Mouse (Mus musculus): Measurements from ENCODE around the gene Kif16b. TPM values are rescaled to one million over a fixed set of nuclear protein-coding genes. Genes with fewer than 3 reads are reported as not detected.

Gene Kif16b
- total and polyA plus RNA-seq, 2 experiments from 2014 or later, result 2.7 to 11.5 TPM

DNA sequence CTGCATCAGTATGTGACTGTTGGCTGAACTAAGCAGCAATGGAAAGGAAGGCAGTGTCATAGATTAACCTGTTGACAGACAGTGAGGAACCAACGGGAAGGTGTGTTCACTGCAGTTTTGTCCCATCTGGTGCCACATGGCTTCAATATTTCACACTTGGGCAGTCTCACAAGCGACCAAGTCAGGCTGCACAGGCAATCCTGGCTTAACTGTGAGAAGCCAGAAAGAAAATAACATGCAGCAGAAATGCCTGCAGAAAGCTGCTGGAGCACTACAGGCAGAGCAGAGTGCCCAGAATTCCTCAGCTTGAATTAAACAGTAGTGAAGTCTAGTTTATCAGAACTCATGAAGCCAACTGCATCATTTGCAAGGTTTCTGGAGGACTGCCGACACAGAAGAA lies 192.0 kb downstream of the Kif16b start:
- peak; percentile 56 for DNase-seq (ENCODE audit: low spot score)
- no peak overlapping the region for H3K27ac ChIP-seq (ENCODE audit: low read depth, low read length)
- H3K9ac ChIP-seq (replicated peaks; ENCODE audit: low read length, poor library complexity, severe bottlenecking), result no peak overlapping the region
- no peak overlapping the region for H3K4me3 ChIP-seq (ENCODE audit: low read depth, low read length)
- H3K9me3 ChIP-seq (ENCODE audit: low read length), result no peaks in the 10 kb centered on the region
- no peak overlapping the region for H3K4me2 ChIP-seq (ENCODE audit: low read depth, low read length, poor library complexity, severe bottlenecking)
- peaks cover 8% of the 10 kb centered on the region for H3K36me3 ChIP-seq (ENCODE audit: insufficient read depth, low read length)
- no peak for ATAC-seq (ENCODE audit: low FRiP score)
- no peaks in the 10 kb centered on the region for H3K27me3 ChIP-seq (ENCODE audit: insufficient read depth, low read length)
- no peak for TF ChIP-seq CTCF (IDR thresholded peaks at IDR 0.05)
- WGBS, result 58% methylated on average over 3 of the region's 3 CpGs
- H3K4me1 ChIP-seq (ENCODE audit: insufficient read depth, low read length), result no peaks in the 10 kb centered on the region

DNA sequence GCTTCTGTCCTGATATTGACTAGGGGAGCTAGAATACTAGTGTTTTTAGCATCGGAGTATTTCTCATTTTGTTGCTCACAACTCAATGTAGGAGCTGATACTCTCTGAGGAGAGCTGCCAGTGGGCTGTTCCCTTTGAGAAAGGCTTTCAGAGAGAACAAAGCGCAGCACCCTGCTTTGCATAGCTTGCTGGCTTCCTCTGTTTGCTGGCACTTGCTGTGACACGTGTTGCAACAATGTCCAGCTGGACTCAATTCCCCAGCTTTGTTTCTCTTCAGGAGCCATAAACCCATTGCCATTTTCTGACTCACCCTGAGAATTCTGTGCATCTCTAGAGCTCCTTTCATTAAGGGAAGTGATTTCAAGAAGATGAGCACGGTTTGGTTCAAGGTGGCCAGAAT lies 200.6 kb downstream of the Kif16b start:
- peak; percentile 72 for DNase-seq (ENCODE audit: low spot score)
- Histone ChIP-seq H3K4me1 (ENCODE audit: insufficient read depth, low read length) (no peaks in the 10 kb centered on the region), H3K9ac (replicated peaks; ENCODE audit: low read length, poor library complexity, severe bottlenecking) (no peak overlapping the region), H3K4me3 (ENCODE audit: low read depth, low read length) (no peak overlapping the region), H3K36me3 (ENCODE audit: insufficient read depth, low read length) (no peaks in the 10 kb centered on the region), H3K27me3 (ENCODE audit: insufficient read depth, low read length) (no peaks in the 10 kb centered on the region), H3K27ac (ENCODE audit: low read depth, low read length) (no peak overlapping the region), H3K4me2 (ENCODE audit: low read depth, low read length, poor library complexity, severe bottlenecking) (no peak overlapping the region), H3K9me3 (ENCODE audit: low read length) (no peaks in the 10 kb centered on the region)
- no peak for TF ChIP-seq CTCF (IDR thresholded peaks at IDR 0.05)
- WGBS, result 36% methylated on average over 4 of the region's 4 CpGs
- ATAC-seq (ENCODE audit: low FRiP score), result peak; percentile 56; the same call in 1 of the 2 replicates

GRCm38 (mm10) chr2:142698650-142699049 lies 202.7 kb downstream of the Kif16b start:
- H3K4me3 ChIP-seq (ENCODE audit: low read depth, low read length), result no peak overlapping the region
- H3K4me2 ChIP-seq (ENCODE audit: low read depth, low read length, poor library complexity, severe bottlenecking), result no peak overlapping the region
- TF ChIP-seq CTCF (IDR thresholded peaks at IDR 0.05), result no peak
- H3K4me1 ChIP-seq (ENCODE audit: insufficient read depth, low read length), result no peaks in the 10 kb centered on the region
- DNase-seq (ENCODE audit: low spot score) (peak; percentile 75), ATAC-seq (ENCODE audit: low FRiP score) (no peak)
- no peaks in the 10 kb centered on the region for H3K27me3 ChIP-seq (ENCODE audit: insufficient read depth, low read length)
- no peak overlapping the region for H3K9ac ChIP-seq (replicated peaks; ENCODE audit: low read length, poor library complexity, severe bottlenecking)
- WGBS, result 44% methylated on average over 3 of the region's 3 CpGs
- no peaks in the 10 kb centered on the region for H3K9me3 ChIP-seq (ENCODE audit: low read length)
- no peaks in the 10 kb centered on the region for H3K36me3 ChIP-seq (ENCODE audit: insufficient read depth, low read length)
- no peak overlapping the region for H3K27ac ChIP-seq (ENCODE audit: low read depth, low read length)

- ATAC-seq (ENCODE audit: low FRiP score) (no peak), DNase-seq (ENCODE audit: low spot score) (no peak)
- Histone ChIP-seq H3K36me3 (ENCODE audit: insufficient read depth, low read length) (no peaks in the 10 kb centered on the region), H3K9ac (replicated peaks; ENCODE audit: low read length, poor library complexity, severe bottlenecking) (no peak overlapping the region), H3K4me1 (ENCODE audit: insufficient read depth, low read length) (no peaks in the 10 kb centered on the region), H3K9me3 (ENCODE audit: low read length) (no peaks in the 10 kb centered on the region), H3K4me2 (ENCODE audit: low read depth, low read length, poor library complexity, severe bottlenecking) (no peak overlapping the region), H3K27me3 (ENCODE audit: insufficient read depth, low read length) (no peaks in the 10 kb centered on the region), H3K4me3 (ENCODE audit: low read depth, low read length) (no peak overlapping the region), H3K27ac (ENCODE audit: low read depth, low read length) (no peak overlapping the region)
- no peak for TF ChIP-seq CTCF (IDR thresholded peaks at IDR 0.05)
- 100% methylated on average over 1 of the region's 1 CpGs for WGBS
Measured at GRCm38 (mm10) chr2:142694936-142695331, 206.4 kb downstream of the Kif16b start.

- Histone ChIP-seq H3K9me3 (ENCODE audit: low read length) (no peaks in the 10 kb centered on the region), H3K36me3 (ENCODE audit: insufficient read depth, low read length) (no peaks in the 10 kb centered on the region), H3K4me2 (ENCODE audit: low read depth, low read length, poor library complexity, severe bottlenecking) (no peak overlapping the region), H3K27ac (ENCODE audit: low read depth, low read length) (no peak overlapping the region), H3K9ac (replicated peaks; ENCODE audit: low read length, poor library complexity, severe bottlenecking) (no peak overlapping the region), H3K4me1 (ENCODE audit: insufficient read depth, low read length) (no peaks in the 10 kb centered on the region), H3K27me3 (ENCODE audit: insufficient read depth, low read length) (no peaks in the 10 kb centered on the region), H3K4me3 (ENCODE audit: low read depth, low read length) (no peak overlapping the region)
- DNase-seq (ENCODE audit: low spot score) (peak; percentile 43), ATAC-seq (ENCODE audit: low FRiP score) (no peak)
- WGBS, result 90% methylated on average over 3 of the region's 3 CpGs
- TF ChIP-seq CTCF (IDR thresholded peaks at IDR 0.05), result no peak
Measured at GRCm38 (mm10) chr2:142694019-142694935, 207.1 kb downstream of the Kif16b start.

GRCm38 (mm10) chr2:142693461-142693860 lies 207.9 kb downstream of the Kif16b start:
- WGBS, result 90% methylated on average over 1 of the region's 1 CpGs
- Histone ChIP-seq H3K4me3 (ENCODE audit: low read depth, low read length) (no peak overlapping the region), H3K27me3 (ENCODE audit: insufficient read depth, low read length) (no peaks in the 10 kb centered on the region), H3K9me3 (ENCODE audit: low read length) (no peaks in the 10 kb centered on the region), H3K36me3 (ENCODE audit: insufficient read depth, low read length) (no peaks in the 10 kb centered on the region), H3K4me2 (ENCODE audit: low read depth, low read length, poor library complexity, severe bottlenecking) (no peak overlapping the region), H3K4me1 (ENCODE audit: insufficient read depth, low read length) (no peaks in the 10 kb centered on the region), H3K9ac (replicated peaks; ENCODE audit: low read length, poor library complexity, severe bottlenecking) (no peak overlapping the region), H3K27ac (ENCODE audit: low read depth, low read length) (no peak overlapping the region)
- TF ChIP-seq CTCF (IDR thresholded peaks at IDR 0.05), result no peak
- DNase-seq (ENCODE audit: low spot score) (no peak), ATAC-seq (ENCODE audit: low FRiP score) (no peak)

Measured in midbrain, postnatal 0 days (tissue).